Mouse (Mus musculus) liver, embryonic 11.5 days (tissue): Measurements from ENCODE around the gene Pola1. TPM values are rescaled to one million over a fixed set of nuclear protein-coding genes. Genes with fewer than 3 reads are reported as not detected.
A peak's percentile ranks its signal among the peaks of the same experiment; 100 is the strongest.
"Not testable (repeated sequence)": the region's sequence is repeated elsewhere in the genome, so short reads cannot be mapped to it uniquely, and the experiment has no call there.

Experiments used
- ATAC-seq: fragments of 200-750 bp; cut with Nextera tagmentation; replicated peaks from 2 replicates; pipeline ENCODE4 v1.8.0; 2017; ENCODE audit warnings: moderate number of reproducible peaks, mild to moderate bottlenecking, moderate TSS enrichment, moderate library complexity; ENCODE audit not compliant: low FRiP score
- DNase-seq: peaks from one replicate; pipeline ENCODE4 v3.0.0-alpha.2; 2017; ENCODE audit warnings: low spot score
- H3K27ac ChIP-seq: fragments of 300-500 bp; sonication (generic); 2 replicates; pipeline ENCODE4 v1.5.1; 2014; ENCODE audit warnings: mild to moderate bottlenecking, low read depth, low read length, control low read depth
- H3K27me3 ChIP-seq: fragments of 300-500 bp; sonication (generic); replicated peaks from 2 replicates; pipeline ENCODE4 v1.6.1; 2014; ENCODE audit warnings: low read length, mixed read lengths; ENCODE audit not compliant: control insufficient read depth, insufficient read depth
- H3K36me3 ChIP-seq: fragments of 300-500 bp; sonication (generic); 2 replicates; pipeline ENCODE4 v1.6.1; 2014; ENCODE audit warnings: mild to moderate bottlenecking, low read length, moderate library complexity, mixed read lengths; ENCODE audit not compliant: control insufficient read depth, insufficient read depth
- H3K4me1 ChIP-seq: fragments of 300-500 bp; sonication (generic); replicated peaks from 2 replicates; pipeline ENCODE4 v1.6.1; 2014; ENCODE audit warnings: low read length, mixed read lengths; ENCODE audit not compliant: control insufficient read depth, insufficient read depth
- H3K4me2 ChIP-seq: fragments of 300-500 bp; sonication (generic); 2 replicates; pipeline ENCODE4 v1.6.1; 2014; ENCODE audit warnings: mild to moderate bottlenecking, control low read depth, moderate library complexity
- H3K4me3 ChIP-seq: fragments of 300-500 bp; sonication (generic); 2 replicates; pipeline ENCODE4 v1.5.1; 2014; ENCODE audit warnings: low read depth, low read length, control low read depth
- H3K9ac ChIP-seq: fragments of 300-500 bp; sonication (generic); 2 replicates; pipeline ENCODE4 v1.6.1; 2014; ENCODE audit warnings: low read depth, low read length, control low read depth
- H3K9me3 ChIP-seq: fragments of 300-500 bp; sonication (generic); 2 replicates; pipeline ENCODE4 v1.6.1; 2016; ENCODE audit warnings: low read length, inconsistent platforms, mixed read lengths; ENCODE audit not compliant: control insufficient read depth
- WGBS: fragments of 180-500 bp; shearing (Covaris S2); extraction: QIAGEN DNeasy Blood & Tissue Kit; methylation state at CpG from one replicate; pipeline ENCODE4 v1.1.7; 2014; 5-methylcytosine and 5-hydroxymethylcytosine counted together
- polyA plus RNA-seq: library from polyadenylated mRNA; unstranded; fragments of >200 nt; fragmentation: Nextera tagmentation; extraction: Ambion mirVana; gene quantifications from 2 replicates; pipeline ENCODE4 v1.2.1, GENCODE M21; 2014

Pola1 gene
- polyA plus RNA-seq, 1 experiment from 2014 or later: 25.4 TPM

- Histone ChIP-seq H3K4me1 (no peaks in the 10 kb centered on the region), H3K36me3 (no peaks in the 10 kb centered on the region), H3K9ac (no peak overlapping the region), H3K27me3 (no peaks in the 10 kb centered on the region), H3K4me2 (no peak overlapping the region), H3K4me3 (no peak overlapping the region), H3K9me3 (no peaks in the 10 kb centered on the region), H3K27ac (no peak overlapping the region)
- no peak for ATAC-seq
- WGBS: 43% methylated on average over 1 of the region's 1 CpGs
- no peak for DNase-seq
These were observed 74.8 kb downstream of the Pola1 start for GRCm38 (mm10) chrX:93557171-93557570.

- 85% methylated on average over 2 of the region's 2 CpGs for WGBS
- ATAC-seq: no peak
- no peaks in the 10 kb centered on the region for H3K36me3 ChIP-seq
- H3K4me3 ChIP-seq: no peak overlapping the region
- DNase-seq: no peak
- no peak overlapping the region for H3K9ac ChIP-seq
- no peaks in the 10 kb centered on the region for H3K9me3 ChIP-seq
- H3K27me3 ChIP-seq: no peaks in the 10 kb centered on the region
- no peak overlapping the region for H3K4me2 ChIP-seq
- no peaks in the 10 kb centered on the region for H3K4me1 ChIP-seq
- H3K27ac ChIP-seq: no peak overlapping the region
These were observed 92.2 kb downstream of the Pola1 start for GRCm38 (mm10) chrX:93539779-93540178.

GRCm38 (mm10) chrX:93502865-93503353 is 129.0 kb downstream of the Pola1 start:
- Histone ChIP-seq H3K27ac (no peak overlapping the region), H3K9me3 (no peaks in the 10 kb centered on the region), H3K4me2 (no peak overlapping the region), H3K36me3 (no peaks in the 10 kb centered on the region), H3K27me3 (no peaks in the 10 kb centered on the region), H3K4me1 (no peaks in the 10 kb centered on the region), H3K4me3 (no peak overlapping the region), H3K9ac (no peak overlapping the region)
- ATAC-seq (no peak), DNase-seq (no peak)
- WGBS: 84% methylated on average over 2 of the region's 2 CpGs

GRCm38 (mm10) chrX:93497597-93497996 is 134.4 kb downstream of the Pola1 start:
- no peaks in the 10 kb centered on the region for H3K4me1 ChIP-seq
- no peak overlapping the region for H3K4me2 ChIP-seq
- H3K9me3 ChIP-seq: no peaks in the 10 kb centered on the region
- no peaks in the 10 kb centered on the region for H3K27me3 ChIP-seq
- 88% methylated on average over 6 of the region's 6 CpGs for WGBS
- DNase-seq (no peak), ATAC-seq (no peak)
- H3K36me3 ChIP-seq: no peaks in the 10 kb centered on the region
- H3K4me3 ChIP-seq: no peak overlapping the region
- H3K9ac ChIP-seq: no peak overlapping the region
- no peak overlapping the region for H3K27ac ChIP-seq

GRCm38 (mm10) chrX:93465711-93466110 is 166.2 kb downstream of the Pola1 start:
- no peak for ATAC-seq
- Histone ChIP-seq H3K9ac (no peak overlapping the region), H3K9me3 (no peaks in the 10 kb centered on the region), H3K36me3 (no peaks in the 10 kb centered on the region), H3K4me1 (no peaks in the 10 kb centered on the region), H3K4me2 (no peak overlapping the region), H3K27me3 (no peaks in the 10 kb centered on the region), H3K27ac (no peak overlapping the region), H3K4me3 (no peak overlapping the region)
- no peak for DNase-seq
- WGBS: 53% methylated on average over 1 of the region's 1 CpGs

- Histone ChIP-seq H3K9ac (no peak overlapping the region), H3K27ac (no peak overlapping the region), H3K4me1 (no peaks in the 10 kb centered on the region), H3K27me3 (no peaks in the 10 kb centered on the region), H3K36me3 (no peaks in the 10 kb centered on the region), H3K4me3 (no peak overlapping the region), H3K9me3 (no peaks in the 10 kb centered on the region), H3K4me2 (no peak overlapping the region)
- 76% methylated on average over 6 of the region's 6 CpGs for WGBS
- DNase-seq (no peak), ATAC-seq (no peak)
These were observed 202.2 kb downstream of the Pola1 start for GRCm38 (mm10) chrX:93429738-93430260.

GRCm38 (mm10) chrX:93428956-93429737 is 202.8 kb downstream of the Pola1 start:
- H3K4me1 ChIP-seq: no peaks in the 10 kb centered on the region
- DNase-seq (no peak), ATAC-seq (no peak)
- 86% methylated on average over 9 of the region's 9 CpGs for WGBS
- H3K4me3 ChIP-seq: no peak overlapping the region
- no peak overlapping the region for H3K4me2 ChIP-seq
- no peaks in the 10 kb centered on the region for H3K9me3 ChIP-seq
- H3K27ac ChIP-seq: no peak overlapping the region
- H3K36me3 ChIP-seq: no peaks in the 10 kb centered on the region
- H3K9ac ChIP-seq: no peak overlapping the region
- H3K27me3 ChIP-seq: no peaks in the 10 kb centered on the region

GRCm38 (mm10) chrX:93400871-93401270 is 231.1 kb downstream of the Pola1 start:
- ATAC-seq, H3K27me3 ChIP-seq, H3K9ac ChIP-seq, H3K9me3 ChIP-seq, H3K4me1 ChIP-seq, H3K36me3 ChIP-seq, H3K4me3 ChIP-seq, H3K27ac ChIP-seq, H3K4me2 ChIP-seq, DNase-seq: not testable (repeated sequence)

GRCm38 (mm10) chrX:93397089-93397488 is 234.9 kb downstream of the Pola1 start:
- H3K9me3 ChIP-seq: no peaks in the 10 kb centered on the region
- no peaks in the 10 kb centered on the region; the same call in 1 of the 2 replicates for H3K4me1 ChIP-seq
- H3K4me2 ChIP-seq: no peak overlapping the region
- H3K36me3 ChIP-seq: no peaks in the 10 kb centered on the region
- ATAC-seq (peak; percentile 80), DNase-seq (no peak)
- no peak overlapping the region for H3K9ac ChIP-seq
- no peak overlapping the region for H3K27ac ChIP-seq
- H3K4me3 ChIP-seq: no peak overlapping the region
- H3K27me3 ChIP-seq: no peaks in the 10 kb centered on the region
- WGBS: 45% methylated on average over 3 of the region's 3 CpGs
